Mouse (Mus musculus) testis, adult 2 months (tissue): ENCODE data around the gene Fgr. TPM values are rescaled to one million over a fixed set of nuclear protein-coding genes. Genes with fewer than 3 reads are reported as not detected.

Source experiments
- H3K27ac ChIP-seq: fragments of 200-500 bp; 2 replicates; pipeline ENCODE4 v1.5.1; 2012; ENCODE audit warnings: low read depth, low read length; ENCODE audit not compliant: control insufficient read depth, insufficient read depth
- H3K27me3 ChIP-seq: fragments of 200-500 bp; 2 replicates; pipeline ENCODE4 v1.6.1; 2012; ENCODE audit warnings: mild to moderate bottlenecking, low read length, moderate library complexity; ENCODE audit not compliant: control insufficient read depth, insufficient read depth
- H3K36me3 ChIP-seq: fragments of 200-500 bp; 2 replicates; pipeline ENCODE4 v1.6.1; 2012; ENCODE audit warnings: mild to moderate bottlenecking, low read length; ENCODE audit not compliant: control insufficient read depth, insufficient read depth
- H3K4me1 ChIP-seq: fragments of 200-500 bp; 2 replicates; pipeline ENCODE4 v1.6.1; 2012; ENCODE audit warnings: low read length; ENCODE audit not compliant: control insufficient read depth, insufficient read depth
- H3K4me3 ChIP-seq: fragments of 200-500 bp; 2 replicates; pipeline ENCODE4 v1.5.1; 2012; ENCODE audit warnings: low read depth, mild to moderate bottlenecking, low read length, moderate library complexity, mixed read lengths; ENCODE audit not compliant: control insufficient read depth
- CTCF ChIP-seq: fragments of 200-500 bp; IDR thresholded peaks from 2 replicates; pipeline ENCODE4 v1.5.1; 2012; ENCODE audit warnings: low read depth, mild to moderate bottlenecking, inconsistent platforms, low read length, moderate library complexity; ENCODE audit not compliant: control insufficient read depth, insufficient read depth, insufficient replicate concordance
- POLR2A ChIP-seq: fragments of 200-500 bp; IDR thresholded peaks from 2 replicates; pipeline ENCODE4 v1.6.1; 2012; ENCODE audit warnings: low read depth, mild to moderate bottlenecking, inconsistent platforms, low read length, moderate library complexity; ENCODE audit not compliant: control insufficient read depth
- polyA plus RNA-seq: library from polyadenylated mRNA; depleted of rRNA; stranded (reverse); fragments of >200 nt; gene quantifications from 2 replicates; pipeline ENCODE4 v1.2.3, GENCODE M21; 2012

The Fgr gene
- polyA plus RNA-seq, 1 experiment: 0.85 TPM

DNA sequence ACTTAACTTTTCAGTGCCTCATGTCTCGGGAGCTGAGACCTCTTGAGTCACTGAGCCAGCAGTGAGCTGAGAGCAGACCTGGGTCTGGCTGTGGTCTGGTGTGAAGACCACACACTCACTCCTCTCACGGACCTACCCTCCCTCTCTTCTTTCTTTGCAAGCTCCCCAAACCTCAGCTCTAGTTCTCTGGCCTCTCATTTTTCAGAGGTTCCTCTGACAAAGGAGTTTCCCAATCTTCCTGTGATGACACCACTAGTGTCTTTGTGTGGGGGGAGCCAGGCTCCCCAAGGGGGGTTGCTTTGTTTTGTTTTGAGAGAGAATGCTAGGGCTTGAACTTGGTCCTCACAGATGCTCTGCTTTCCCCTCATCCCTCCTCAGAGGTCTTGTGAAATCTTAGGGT lies 22.9 kb upstream of the Fgr start:
- TF ChIP-seq CTCF: no peak
- TF ChIP-seq POLR2A: no peak
- no peaks in the 10 kb centered on the region for H3K27me3 ChIP-seq
- no peaks in the 10 kb centered on the region for H3K36me3 ChIP-seq
- peaks cover 12% of the 10 kb centered on the region for H3K4me1 ChIP-seq
- H3K27ac ChIP-seq: no peak overlapping the region
- no peak overlapping the region for H3K4me3 ChIP-seq

DNA sequence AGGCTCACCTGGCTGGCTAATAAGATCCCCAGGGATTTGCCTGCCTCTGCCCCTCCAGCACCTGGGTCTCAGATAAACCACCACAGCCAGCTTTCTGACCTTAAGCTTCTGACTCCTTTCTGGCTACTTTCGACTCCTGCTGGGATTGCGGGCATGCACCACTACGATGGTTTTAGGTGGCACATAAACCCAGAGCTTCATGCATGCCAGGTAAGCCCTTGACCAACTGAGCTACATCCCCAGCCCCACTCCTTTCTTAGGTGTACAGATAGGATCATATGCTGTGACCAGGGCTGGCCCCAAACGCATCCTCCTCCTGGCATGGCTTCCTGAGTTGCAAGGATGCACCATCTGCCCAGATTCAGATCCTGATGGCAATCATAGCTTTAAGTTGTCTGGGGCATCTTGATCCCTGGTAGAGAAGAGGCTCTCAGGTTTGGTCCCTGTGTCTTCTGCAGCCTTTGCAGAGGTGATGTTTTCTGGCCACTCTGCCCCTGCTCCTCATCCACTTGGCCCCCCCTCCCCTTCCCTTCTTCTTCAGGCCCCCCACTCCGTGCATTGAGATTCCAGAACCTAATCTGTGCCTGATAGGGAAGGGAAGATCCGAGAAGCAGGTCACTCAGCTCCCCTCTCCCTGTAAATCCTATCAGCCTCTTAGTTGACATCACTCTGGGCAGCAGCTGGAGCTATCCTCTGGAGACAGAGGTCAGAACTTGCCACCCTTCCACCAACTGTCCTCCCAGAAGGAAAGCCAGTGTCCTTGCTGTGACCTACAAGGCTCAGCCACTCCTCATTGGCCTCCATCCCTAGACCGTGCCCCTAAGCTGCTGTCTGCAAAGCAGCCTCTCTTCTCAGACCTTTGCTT lies 19.1 kb upstream of the Fgr start:
- Histone ChIP-seq H3K4me1 (peaks cover 5% of the 10 kb centered on the region; the same call in 1 of the 2 replicates), H3K27me3 (no peaks in the 10 kb centered on the region), H3K27ac (no peak overlapping the region), H3K4me3 (no peak overlapping the region), H3K36me3 (no peaks in the 10 kb centered on the region)
- TF ChIP-seq CTCF (no peak), POLR2A (no peak)

GRCm38 (mm10) chr4:132955395-132955791 lies 18.5 kb upstream of the Fgr start:
- H3K27ac ChIP-seq: no peak overlapping the region

DNA sequence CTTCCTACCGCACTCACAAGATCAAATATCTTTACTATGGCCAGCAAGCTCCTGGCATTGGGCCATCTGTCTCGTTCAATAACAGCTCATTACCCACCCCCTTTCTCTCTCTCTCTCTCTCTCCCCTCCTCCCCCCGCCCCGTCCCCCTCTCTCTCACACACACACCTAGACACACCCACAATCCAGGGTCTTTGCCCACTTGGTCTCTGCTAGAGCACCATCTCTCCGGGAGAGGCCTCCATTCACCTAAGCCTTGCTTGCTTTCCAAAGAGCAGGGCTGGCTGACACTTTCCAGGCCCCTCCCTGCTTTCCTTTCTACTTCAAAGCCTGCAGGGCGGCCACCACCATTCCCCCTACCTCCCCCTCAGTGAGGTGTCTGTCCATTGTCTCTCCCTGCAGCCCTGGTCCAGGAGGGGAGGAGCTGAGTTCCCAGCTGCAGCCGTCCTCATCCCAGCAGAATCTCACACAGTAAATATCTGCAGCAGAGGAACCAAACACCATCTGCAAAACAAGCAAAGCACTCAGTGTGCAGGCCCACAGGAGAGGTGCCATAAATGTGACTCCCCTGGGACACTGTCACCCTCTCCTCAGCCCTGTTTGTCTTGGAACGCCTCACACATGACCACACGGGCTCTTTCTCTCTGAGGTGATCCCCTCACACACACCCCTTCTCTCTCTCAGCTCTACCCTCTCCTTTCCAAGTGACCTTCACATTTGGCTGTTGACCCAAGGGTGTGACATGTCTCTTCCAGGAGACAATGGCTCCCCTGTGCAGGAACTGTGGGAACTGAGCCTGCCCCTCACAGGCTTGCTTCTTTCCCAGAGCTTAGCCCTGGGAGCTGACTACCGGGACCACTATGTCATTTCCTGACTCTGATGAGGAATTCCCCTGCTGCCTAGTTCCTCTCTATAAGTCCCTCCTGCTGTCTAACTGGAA lies 14.9 kb upstream of the Fgr start:
- Histone ChIP-seq H3K4me3 (no peak overlapping the region), H3K27ac (peak overlapping the region; percentile 65), H3K27me3 (no peaks in the 10 kb centered on the region), H3K36me3 (no peaks in the 10 kb centered on the region), H3K4me1 (peaks cover 4% of the 10 kb centered on the region; the same call in 1 of the 2 replicates)
- TF ChIP-seq CTCF (no peak), POLR2A (0 out of 2 replicates have a peak, but pooled peaks have one; percentile 34)

More at GRCm38 (mm10) chr4:132955395-132955791, 18.5 kb upstream of the Fgr start:
- Histone ChIP-seq H3K4me1 (peaks cover 4% of the 10 kb centered on the region; the same call in 1 of the 2 replicates), H3K36me3 (no peaks in the 10 kb centered on the region), H3K4me3 (no peak overlapping the region), H3K27me3 (no peaks in the 10 kb centered on the region)
- TF ChIP-seq POLR2A: no peak
- TF ChIP-seq CTCF: no peak

DNA sequence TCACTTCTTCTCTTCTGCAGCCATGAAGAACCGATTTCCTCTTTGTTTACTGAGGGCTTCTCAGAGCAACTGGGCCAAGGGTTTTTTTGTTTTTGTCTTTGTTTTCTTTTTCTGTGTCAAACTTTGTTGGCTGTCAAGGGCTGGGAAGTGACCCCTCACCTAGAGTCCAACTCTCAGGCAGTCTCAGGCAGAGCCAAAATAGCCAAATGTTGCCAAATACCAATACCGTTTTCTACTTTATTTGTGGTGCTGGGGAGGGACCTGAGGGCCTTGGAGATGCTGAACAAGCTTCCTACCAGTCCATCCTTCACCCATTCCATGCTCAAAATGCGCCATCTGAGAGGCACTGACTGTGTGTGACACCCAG lies 14.2 kb upstream of the Fgr start:
- H3K27me3 ChIP-seq: no peaks in the 10 kb centered on the region

GRCm38 (mm10) chr4:132960313-132960712 lies 13.6 kb upstream of the Fgr start:
- TF ChIP-seq CTCF (no peak), POLR2A (no peak)
- Histone ChIP-seq H3K27ac (peak overlapping the region; percentile 65), H3K27me3 (no peaks in the 10 kb centered on the region), H3K4me1 (peaks cover 4% of the 10 kb centered on the region; the same call in 1 of the 2 replicates), H3K4me3 (no peak overlapping the region), H3K36me3 (no peaks in the 10 kb centered on the region)

More for the DNA sequence above, 14.2 kb upstream of the Fgr start:
- H3K4me1 ChIP-seq: peaks cover 4% of the 10 kb centered on the region; the same call in 1 of the 2 replicates
- H3K27ac ChIP-seq: peak overlapping the region; percentile 65
- no peaks in the 10 kb centered on the region for H3K36me3 ChIP-seq
- no peak overlapping the region for H3K4me3 ChIP-seq
- TF ChIP-seq CTCF (no peak), POLR2A (no peak)
